Mouse (Mus musculus) lung, embryonic 15.5 days (tissue): ENCODE data around the gene Cachd1. TPM values are rescaled to one million over a fixed set of nuclear protein-coding genes. Genes with fewer than 3 reads are reported as not detected.

Experiments used
- ATAC-seq: fragments of 200-750 bp; cut with Nextera tagmentation; 2 replicates; pipeline ENCODE4 v1.8.0; 2017; ENCODE audit warnings: moderate number of reproducible peaks, borderline replicate concordance; ENCODE audit not compliant: low FRiP score, low TSS enrichment; ENCODE audit errors: extremely low read depth
- H3K27ac ChIP-seq: fragments of 300-500 bp; sonication (generic); 2 replicates; pipeline ENCODE4 v1.5.1; 2015; ENCODE audit warnings: moderate library complexity, mild to moderate bottlenecking, inconsistent platforms
- H3K27me3 ChIP-seq: fragments of 300-500 bp; sonication (generic); 2 replicates; pipeline ENCODE4 v1.6.1; 2015; ENCODE audit warnings: inconsistent platforms
- H3K36me3 ChIP-seq: fragments of 300-500 bp; sonication (generic); 2 replicates; pipeline ENCODE4 v1.6.1; 2015; ENCODE audit warnings: inconsistent platforms
- H3K4me1 ChIP-seq: fragments of 300-500 bp; sonication (generic); 2 replicates; pipeline ENCODE4 v1.6.1; 2015; ENCODE audit warnings: inconsistent platforms
- H3K4me2 ChIP-seq: fragments of 300-500 bp; sonication (generic); 2 replicates; pipeline ENCODE4 v1.6.1; 2015; ENCODE audit warnings: inconsistent platforms, mild to moderate bottlenecking, moderate library complexity
- H3K4me3 ChIP-seq: fragments of 300-500 bp; sonication (generic); 2 replicates; pipeline ENCODE4 v1.5.1; 2015; ENCODE audit warnings: mild to moderate bottlenecking, inconsistent platforms
- H3K9ac ChIP-seq: fragments of 300-500 bp; sonication (generic); 2 replicates; pipeline ENCODE4 v1.6.1; 2015; ENCODE audit warnings: inconsistent platforms
- H3K9me3 ChIP-seq: fragments of 300-500 bp; sonication (generic); 2 replicates; pipeline ENCODE4 v1.6.1; 2016; ENCODE audit warnings: inconsistent platforms
- WGBS: fragments of 180-500 bp; shearing (Covaris S2); methylation state at CpG from one replicate; pipeline ENCODE4 v1.1.7; 2015; 5-methylcytosine and 5-hydroxymethylcytosine counted together
- polyA plus RNA-seq: library from polyadenylated mRNA; unstranded; fragments of >200 nt; fragmentation: Nextera tagmentation; extraction: Ambion mirVana; gene quantifications from 2 replicates; pipeline ENCODE4 v1.2.1, GENCODE M21; 2015

Cachd1 gene
- polyA plus RNA-seq, 1 experiment from 2014 or later = 19.1 TPM

DNA sequence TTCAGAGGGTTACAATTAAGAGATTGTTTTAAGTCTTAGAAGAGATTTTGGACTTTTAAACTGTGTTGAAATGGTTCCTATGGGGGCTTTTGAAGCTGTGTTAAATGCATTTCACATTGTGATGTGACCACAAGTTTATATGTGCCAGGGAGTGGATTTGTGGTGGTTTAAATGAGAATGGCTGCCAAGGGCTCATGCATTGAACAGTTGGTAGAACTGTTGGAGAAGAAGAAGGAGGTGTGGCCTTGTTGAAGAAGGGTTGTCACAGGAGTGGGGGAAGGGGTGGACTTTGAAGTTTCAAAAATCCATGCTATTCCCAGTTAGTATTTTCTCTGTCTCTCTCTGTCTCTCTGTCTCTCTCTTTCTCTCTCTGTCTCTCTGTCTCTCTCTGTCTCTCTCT lies 267.7 kb downstream of the Cachd1 start:
- H3K4me1 ChIP-seq = peaks cover 6% of the 10 kb centered on the region; the same call in 1 of the 2 replicates
- ATAC-seq = no peak
- no peak overlapping the region for H3K27ac ChIP-seq
- no peak overlapping the region for H3K4me3 ChIP-seq
- no peak overlapping the region for H3K9ac ChIP-seq
- H3K9me3 ChIP-seq = no peaks in the 10 kb centered on the region
- H3K27me3 ChIP-seq = no peaks in the 10 kb centered on the region
- H3K4me2 ChIP-seq = no peak overlapping the region
- no peaks in the 10 kb centered on the region for H3K36me3 ChIP-seq

DNA sequence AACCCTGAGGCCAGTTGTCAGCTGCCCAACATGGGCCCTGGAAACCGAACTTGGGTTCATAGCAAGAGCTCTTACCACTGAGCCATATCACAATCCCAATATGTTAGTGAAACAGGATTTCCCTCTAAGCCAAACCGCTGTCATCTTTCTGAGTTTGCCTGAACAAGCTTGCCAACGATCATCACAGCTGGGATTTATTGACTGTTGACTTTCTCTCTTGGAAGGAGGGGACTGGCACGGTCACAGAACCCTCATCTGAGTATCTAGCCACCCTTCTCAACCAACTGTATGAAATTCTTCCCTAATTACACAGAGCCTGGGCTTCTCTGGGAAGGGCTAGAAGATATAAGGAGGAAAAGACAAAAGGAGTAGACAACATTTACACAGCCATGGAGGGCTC lies 270.1 kb downstream of the Cachd1 start:
- H3K27me3 ChIP-seq = no peaks in the 10 kb centered on the region
- H3K9me3 ChIP-seq = no peaks in the 10 kb centered on the region
- H3K4me1 ChIP-seq = peaks cover 6% of the 10 kb centered on the region; the same call in 1 of the 2 replicates
- H3K9ac ChIP-seq = no peak overlapping the region
- H3K36me3 ChIP-seq = no peaks in the 10 kb centered on the region
- 45% methylated on average over 4 of the region's 4 CpGs for WGBS
- ATAC-seq = no peak
- no peak overlapping the region for H3K4me3 ChIP-seq
- no peak overlapping the region for H3K4me2 ChIP-seq
- no peak overlapping the region for H3K27ac ChIP-seq

DNA sequence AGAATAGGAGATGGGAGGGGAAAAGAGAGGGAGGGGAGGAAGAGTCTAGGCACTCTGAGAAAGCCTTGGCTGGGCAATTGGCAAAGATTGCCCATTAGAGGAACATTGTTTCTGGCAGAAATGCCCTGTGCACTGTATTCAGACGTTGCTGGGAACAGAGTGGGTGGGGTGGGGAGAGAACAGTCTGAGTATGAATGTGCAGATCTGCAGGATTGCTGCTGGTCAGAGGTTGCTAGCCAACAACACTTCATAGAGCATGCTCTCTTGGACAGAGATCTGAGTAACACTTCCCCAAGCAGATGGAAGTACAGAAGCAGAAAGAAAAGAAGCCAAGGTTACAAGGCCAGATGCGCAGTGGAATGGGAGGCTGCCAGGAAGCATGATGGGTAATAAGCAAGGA lies 285.7 kb downstream of the Cachd1 start:
- Histone ChIP-seq H3K9ac (no peak overlapping the region), H3K27me3 (no peaks in the 10 kb centered on the region), H3K4me3 (no peak overlapping the region), H3K27ac (no peak overlapping the region), H3K36me3 (no peaks in the 10 kb centered on the region), H3K9me3 (no peaks in the 10 kb centered on the region), H3K4me1 (0 out of 2 replicates have a peak, but pooled peaks cover 3% of the 10 kb centered on the region), H3K4me2 (no peak overlapping the region)
- 38% methylated on average over 2 of the region's 2 CpGs for WGBS
- ATAC-seq = peak; percentile 97

DNA sequence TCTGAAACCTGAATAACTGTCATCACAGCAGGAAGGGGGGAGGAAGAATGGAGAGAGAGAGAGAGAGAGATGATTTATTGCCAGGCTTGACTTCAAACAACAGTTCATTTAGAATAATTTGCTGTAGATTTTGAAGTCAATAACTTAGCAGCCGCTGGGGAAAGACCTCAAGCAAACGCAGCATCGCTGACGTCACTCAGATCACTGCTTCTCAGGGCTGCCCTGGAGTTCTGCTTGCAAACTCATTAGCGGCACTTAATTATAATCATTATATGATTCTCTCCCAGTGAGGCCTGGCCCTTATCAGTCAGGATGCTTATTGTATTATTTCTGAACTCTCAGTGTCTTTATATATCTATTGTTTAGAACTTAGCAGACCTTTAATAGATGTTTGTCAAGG lies 289.9 kb downstream of the Cachd1 start:
- Histone ChIP-seq H3K4me3 (no peak overlapping the region), H3K27me3 (no peaks in the 10 kb centered on the region), H3K36me3 (no peaks in the 10 kb centered on the region), H3K4me1 (peaks cover 9% of the 10 kb centered on the region), H3K4me2 (no peak overlapping the region), H3K9me3 (no peaks in the 10 kb centered on the region), H3K9ac (no peak overlapping the region), H3K27ac (no peak overlapping the region)
- 48% methylated on average over 5 of the region's 5 CpGs for WGBS
- ATAC-seq = no peak

DNA sequence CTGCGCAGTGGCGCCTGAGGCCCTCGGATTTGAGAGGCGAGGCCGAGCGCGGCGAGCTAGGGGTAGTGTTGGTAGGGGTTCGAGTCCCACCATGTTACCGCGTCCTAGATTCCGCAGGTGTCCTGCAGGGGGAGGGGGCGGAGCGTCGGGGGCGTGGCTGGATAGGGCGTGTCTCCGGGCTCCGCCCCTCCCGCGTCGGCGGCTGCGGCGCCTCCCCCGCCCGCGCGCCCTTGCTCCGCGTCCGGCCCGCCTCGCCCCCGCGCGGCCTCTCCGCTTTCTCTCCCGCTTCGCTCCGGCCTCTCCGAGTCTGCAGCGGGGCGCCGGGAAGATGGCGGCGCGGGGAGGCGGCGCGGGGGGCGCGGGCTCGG lies 292.3 kb downstream of the Cachd1 start, which contains the start of gene Raver2:
Raver2 (plus strand) TSS at position 198 of the 368 bp plus-strand sequence.
- peaks cover 9% of the 10 kb centered on the region for H3K4me1 ChIP-seq
- peak within 1 kb of the TSS; percentile 74 for H3K9ac ChIP-seq
- no peaks in the 10 kb centered on the region for H3K27me3 ChIP-seq
- ATAC-seq = peak; percentile 89
- H3K36me3 ChIP-seq = no peaks in the 10 kb centered on the region
- H3K4me3 ChIP-seq = peak within 1 kb of the TSS; percentile 79
- no peaks in the 10 kb centered on the region for H3K9me3 ChIP-seq
- H3K27ac ChIP-seq = peak within 1 kb of the TSS; percentile 69
- WGBS = 1% methylated on average over 45 of the region's 54 CpGs
- H3K4me2 ChIP-seq = peak within 1 kb of the TSS; percentile 88

DNA sequence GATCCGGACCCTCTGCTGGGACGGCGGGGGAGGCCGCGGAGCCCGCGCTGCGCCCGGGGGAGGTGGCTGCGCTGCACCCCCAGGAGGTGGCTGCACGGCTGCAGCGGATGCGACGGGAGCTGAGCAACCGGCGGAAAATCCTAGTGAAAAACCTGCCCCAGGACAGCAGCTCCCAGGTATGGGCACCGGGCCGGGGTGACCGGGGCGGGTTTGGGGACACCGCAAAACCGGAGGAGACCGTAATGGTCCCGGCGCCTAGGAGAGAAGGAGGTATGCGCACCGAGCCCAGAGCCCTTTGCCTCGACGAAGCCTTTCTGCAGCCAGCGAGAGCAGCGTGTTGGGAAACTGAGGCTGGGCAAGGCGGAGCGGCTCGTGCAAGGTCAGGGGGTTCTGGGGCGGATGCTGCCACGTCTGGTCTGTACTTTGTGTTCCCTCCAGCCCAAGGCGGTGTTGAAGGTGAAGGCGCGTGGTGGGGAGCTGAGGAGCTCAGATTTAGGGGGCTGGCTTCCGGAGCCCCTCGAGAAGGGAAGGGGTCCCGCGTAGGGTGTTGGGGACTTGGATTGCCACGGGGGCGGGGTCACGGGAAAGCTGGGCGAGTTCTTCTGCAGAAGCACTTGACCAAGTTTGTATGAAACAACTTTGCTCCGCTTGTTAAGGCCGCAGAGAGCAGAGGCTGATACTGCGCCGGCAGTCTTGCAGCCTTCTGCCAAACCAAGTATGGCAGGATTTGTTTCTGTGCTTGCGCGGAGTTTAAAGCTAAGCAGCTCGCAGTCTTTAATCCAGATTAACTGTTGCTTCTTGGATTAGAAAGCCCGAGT lies 292.9 kb downstream of the Cachd1 start:
- Histone ChIP-seq H3K4me2 (peak overlapping the region; percentile 88), H3K27ac (peak overlapping the region; percentile 69), H3K4me3 (peak overlapping the region; percentile 79), H3K27me3 (no peaks in the 10 kb centered on the region), H3K9ac (peak overlapping the region; percentile 74), H3K36me3 (no peaks in the 10 kb centered on the region), H3K4me1 (peaks cover 9% of the 10 kb centered on the region), H3K9me3 (no peaks in the 10 kb centered on the region)
- WGBS = under 1% methylated on average over 55 of the region's 55 CpGs
- peak; percentile 73 for ATAC-seq

DNA sequence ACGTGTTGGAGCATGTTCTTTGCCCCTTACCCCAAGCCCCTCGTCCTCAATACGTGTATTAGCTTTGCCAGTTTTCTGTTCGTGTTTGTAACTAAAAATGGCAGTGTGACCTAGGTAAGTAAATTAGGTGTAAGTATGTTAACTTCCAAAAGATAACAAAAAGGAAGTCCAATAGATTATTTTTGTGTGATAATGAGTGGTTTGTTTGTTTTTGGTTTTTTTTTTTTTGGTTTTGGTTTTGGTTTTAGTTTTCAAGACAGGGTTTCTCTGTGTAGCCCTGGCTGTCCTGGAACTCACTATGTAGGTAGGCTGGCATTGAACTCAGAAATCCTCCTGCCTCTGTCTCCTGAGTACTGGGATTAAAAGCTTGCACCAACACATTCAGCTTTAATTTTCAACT lies 295.1 kb downstream of the Cachd1 start:
- WGBS = 54% methylated on average over 4 of the region's 4 CpGs
- Histone ChIP-seq H3K36me3 (no peaks in the 10 kb centered on the region), H3K9ac (no peak overlapping the region), H3K27ac (no peak overlapping the region), H3K27me3 (no peaks in the 10 kb centered on the region), H3K9me3 (no peaks in the 10 kb centered on the region), H3K4me2 (no peak overlapping the region), H3K4me3 (no peak overlapping the region), H3K4me1 (peaks cover 7% of the 10 kb centered on the region)
- no peak for ATAC-seq

DNA sequence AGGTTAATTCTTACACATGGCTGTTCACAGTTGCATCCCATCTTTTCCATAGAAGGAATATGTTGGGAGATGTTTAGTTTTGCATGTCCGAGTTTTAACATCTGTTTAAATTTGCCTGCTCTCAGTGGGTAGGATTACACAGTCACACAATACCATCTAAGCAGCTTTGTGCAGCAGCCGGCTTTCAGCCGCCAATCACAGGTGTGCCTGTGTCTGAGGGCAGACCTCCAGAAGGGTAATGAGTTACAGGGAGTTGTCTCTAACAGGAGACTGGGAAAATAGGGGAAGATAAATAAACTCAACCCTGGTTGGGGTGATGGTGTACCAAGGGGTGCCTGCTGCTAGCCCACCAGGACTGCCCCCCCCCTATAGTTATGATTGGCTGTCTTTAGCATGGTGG lies 299.9 kb downstream of the Cachd1 start:
- Histone ChIP-seq H3K4me2 (no peak overlapping the region), H3K4me1 (no peaks in the 10 kb centered on the region; the same call in 1 of the 2 replicates), H3K9me3 (no peaks in the 10 kb centered on the region), H3K4me3 (no peak overlapping the region), H3K36me3 (no peaks in the 10 kb centered on the region), H3K9ac (no peak overlapping the region), H3K27me3 (no peaks in the 10 kb centered on the region), H3K27ac (no peak overlapping the region)
- WGBS = 43% methylated on average over 3 of the region's 3 CpGs
- no peak for ATAC-seq

Other genes starting within 250 kb of the Cachd1 start
- gene Gm10577, start 244.0 kb downstream of the Cachd1 start, polyA plus RNA-seq = not detected in 2 replicates